Mouse (Mus musculus) CH12.LX (cell line): ENCODE results near the gene Chsy1.

Experiments used
- CTCF ChIP-seq, 2 experiments: IDR thresholded peaks in 1 of 2; conservative IDR thresholded peaks in 1 of 2; 2 replicates each; pipeline ENCODE4 v1.5.1; 2011 to 2012; ENCODE audit warnings: low read depth in 2 of 2, low read length in 2 of 2, improper control_type of control experiment in 1 of 2, inconsistent platforms in 1 of 2, mild to moderate bottlenecking in 1 of 2, moderate library complexity in 1 of 2
- ETS1 ChIP-seq: conservative IDR thresholded peaks from 2 replicates; pipeline ENCODE4 v1.6.1; 2012; ENCODE audit warnings: low read depth, mild to moderate bottlenecking, inconsistent platforms, low read length, improper control_type of control experiment, moderate library complexity
- UBTF ChIP-seq: IDR thresholded peaks from 2 replicates; pipeline ENCODE4 v1.6.1; 2012; ENCODE audit warnings: low read depth, mild to moderate bottlenecking, inconsistent platforms, low read length, improper control_type of control experiment, moderate library complexity

DNA sequence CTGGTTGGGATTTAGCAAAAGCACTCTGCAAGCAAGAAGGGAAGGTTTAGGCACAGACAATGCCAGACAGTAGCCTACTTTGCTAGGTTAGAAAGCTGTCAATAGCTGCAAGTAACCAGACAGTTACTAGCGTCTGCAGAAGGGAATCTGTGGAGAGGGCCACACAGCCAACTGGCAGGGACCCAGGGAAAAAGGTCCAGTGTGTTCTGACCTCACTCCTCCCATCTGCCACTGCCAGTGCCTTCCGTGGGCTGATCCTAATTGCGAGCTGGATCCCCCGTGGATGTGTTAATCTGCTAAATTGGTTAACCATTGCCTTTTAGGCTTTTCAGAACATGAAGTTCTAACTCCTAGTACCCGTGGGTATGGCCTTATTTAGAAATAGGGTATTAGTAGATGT lies 15.2 kb upstream of the Chsy1 start:
- TF ChIP-seq ETS1 (no peak), CTCF (conservative IDR thresholded peaks at IDR 0.05 in 1 of 2, IDR thresholded peaks at IDR 0.05 in 1 of 2; ENCODE audit: low read depth in 2 of 2, low read length in 2 of 2) (no peak), UBTF (no peak)
